Mouse (Mus musculus) heart, embryonic 11.5 days (tissue): Measurements from ENCODE around the gene Vps13c. TPM values are rescaled to one million over a fixed set of nuclear protein-coding genes. Genes with fewer than 3 reads are reported as not detected.

Source experiments
- ATAC-seq: fragments of 200-750 bp; cut with Nextera tagmentation; replicated peaks from 2 replicates; pipeline ENCODE4 v1.8.0; 2017; ENCODE audit warnings: moderate library complexity; ENCODE audit not compliant: insufficient number of reproducible peaks, low FRiP score, low TSS enrichment
- H3K27ac ChIP-seq: fragments of 300-500 bp; sonication (generic); 2 replicates; pipeline ENCODE4 v1.5.1; 2014; ENCODE audit warnings: mild to moderate bottlenecking, low read depth, low read length
- H3K27me3 ChIP-seq: fragments of 300-500 bp; sonication (generic); 2 replicates; pipeline ENCODE4 v1.6.1; 2014; ENCODE audit warnings: mild to moderate bottlenecking, low read length, mixed read lengths; ENCODE audit not compliant: control insufficient read depth, insufficient read depth
- H3K36me3 ChIP-seq: fragments of 300-500 bp; sonication (generic); 2 replicates; pipeline ENCODE4 v1.6.1; 2014; ENCODE audit warnings: mild to moderate bottlenecking, low read length, moderate library complexity, mixed read lengths; ENCODE audit not compliant: control insufficient read depth, insufficient read depth
- H3K4me1 ChIP-seq: fragments of 300-500 bp; sonication (generic); 2 replicates; pipeline ENCODE4 v1.6.1; 2014; ENCODE audit warnings: low read length; ENCODE audit not compliant: control insufficient read depth, insufficient read depth
- H3K4me2 ChIP-seq: fragments of 300-500 bp; sonication (generic); 2 replicates; pipeline ENCODE4 v1.6.1; 2014; ENCODE audit warnings: mild to moderate bottlenecking, moderate library complexity
- H3K4me3 ChIP-seq: fragments of 300-500 bp; sonication (generic); 2 replicates; pipeline ENCODE4 v1.5.1; 2014; ENCODE audit warnings: low read depth, low read length
- H3K9ac ChIP-seq: fragments of 300-500 bp; sonication (generic); 2 replicates; pipeline ENCODE4 v1.6.1; 2014; ENCODE audit warnings: mild to moderate bottlenecking, low read depth, low read length, moderate library complexity
- H3K9me3 ChIP-seq: fragments of 300-500 bp; sonication (generic); replicated peaks from 2 replicates; pipeline ENCODE4 v1.6.1; 2016; ENCODE audit warnings: low read length; ENCODE audit not compliant: control insufficient read depth
- WGBS: fragments of 180-500 bp; shearing (Covaris S2); extraction: QIAGEN DNeasy Blood & Tissue Kit; methylation state at CpG from one replicate; pipeline ENCODE4 v1.1.7; 2014; ENCODE audit not compliant: insufficient replicate concordance; 5-methylcytosine and 5-hydroxymethylcytosine counted together
- polyA plus RNA-seq: library from polyadenylated mRNA; unstranded; fragments of >200 nt; fragmentation: Nextera tagmentation; extraction: Ambion mirVana; gene quantifications from 2 replicates; pipeline ENCODE4 v1.2.1, GENCODE M21; 2014

The Vps13c gene
- polyA plus RNA-seq: 5.4 and 9.8 TPM in 2 replicates

DNA sequence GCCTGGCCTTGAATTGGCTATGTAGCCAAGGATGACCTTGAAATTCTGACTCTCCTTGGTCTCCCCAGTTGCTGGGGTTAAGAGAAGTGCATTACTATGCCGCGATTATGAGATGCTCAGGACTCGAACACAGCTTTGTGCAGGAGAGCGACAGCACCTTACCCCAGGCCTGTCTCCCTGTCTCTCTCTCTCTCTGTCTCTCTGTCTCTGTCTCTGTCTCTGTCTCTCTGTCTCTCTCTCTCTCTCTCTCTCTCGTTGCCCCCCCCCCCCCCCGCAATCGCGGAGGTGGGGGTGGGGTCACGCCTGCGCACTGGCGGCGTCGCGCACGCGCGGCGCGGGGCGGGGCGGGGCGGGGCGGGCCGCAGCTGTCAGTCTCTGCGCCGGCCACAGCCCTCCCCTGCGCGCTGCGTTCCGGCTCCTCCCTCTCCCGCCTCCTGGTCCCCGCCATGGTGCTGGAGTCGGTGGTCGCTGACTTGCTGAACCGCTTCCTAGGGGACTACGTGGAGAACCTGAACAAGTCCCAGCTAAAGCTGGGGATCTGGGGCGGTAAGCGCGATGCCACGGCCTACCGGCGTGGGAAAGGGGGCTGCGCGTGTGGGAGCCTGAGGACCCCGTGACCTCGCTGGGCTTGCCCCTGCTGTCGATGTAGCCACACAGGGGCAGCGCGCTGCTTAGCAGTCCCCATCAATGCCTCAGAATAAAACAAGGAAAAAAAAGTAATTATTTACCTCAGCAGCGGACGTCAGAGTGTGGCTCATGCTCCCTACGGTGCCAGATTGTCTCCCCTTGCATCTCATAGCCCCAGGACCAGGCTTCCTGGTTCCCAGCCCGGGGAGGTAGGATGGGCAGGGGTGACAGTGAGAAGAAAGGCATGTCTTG lies at the start of gene Vps13c:
Gene Vps13c (plus strand): TSS at position 416 of the 879 bp plus-strand sequence.
- ATAC-seq: peak; percentile 97
- no peaks in the 10 kb centered on the region for H3K36me3 ChIP-seq
- WGBS: under 1% methylated on average over 48 of the region's 53 CpGs
- no peaks in the 10 kb centered on the region for H3K27me3 ChIP-seq
- peak within 1 kb of the TSS; percentile 46; the same call in 1 of the 2 replicates for H3K27ac ChIP-seq
- no peaks in the 10 kb centered on the region for H3K4me1 ChIP-seq
- H3K9ac ChIP-seq: peak within 1 kb of the TSS; percentile 80
- H3K4me2 ChIP-seq: peak within 1 kb of the TSS; percentile 70
- peak within 1 kb of the TSS; percentile 59 for H3K4me3 ChIP-seq
- H3K9me3 ChIP-seq: no peaks in the 10 kb centered on the region

DNA sequence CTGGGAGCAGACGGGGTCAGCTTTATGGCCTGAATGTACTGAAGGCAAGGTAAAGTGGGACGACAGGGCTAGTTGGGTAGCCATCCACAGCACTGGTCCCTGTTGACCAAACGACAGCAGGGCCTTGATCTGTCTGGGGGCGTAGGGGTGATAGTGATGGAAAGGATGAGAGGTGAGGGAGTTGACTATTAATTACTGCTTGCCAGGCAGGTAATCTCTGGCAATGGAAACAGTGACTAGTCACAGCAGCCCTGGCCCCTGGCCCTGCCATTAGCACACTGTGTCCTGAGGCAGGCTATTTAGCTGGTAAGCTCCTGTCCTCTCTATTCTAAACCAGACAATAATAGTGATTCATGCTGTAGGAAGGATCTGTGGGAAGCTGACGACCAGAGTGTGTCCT lies 47.8 kb upstream of the Vps13c start:
- no peaks in the 10 kb centered on the region for H3K27me3 ChIP-seq
- peaks cover 8% of the 10 kb centered on the region; the same call in 1 of the 2 replicates for H3K4me1 ChIP-seq
- H3K36me3 ChIP-seq: no peaks in the 10 kb centered on the region
- H3K9me3 ChIP-seq: no peaks in the 10 kb centered on the region
- 65% methylated on average over 5 of the region's 5 CpGs for WGBS
- H3K27ac ChIP-seq: no peak overlapping the region
- no peak for ATAC-seq
- no peak overlapping the region for H3K4me2 ChIP-seq
- no peak overlapping the region for H3K9ac ChIP-seq
- no peak overlapping the region for H3K4me3 ChIP-seq

DNA sequence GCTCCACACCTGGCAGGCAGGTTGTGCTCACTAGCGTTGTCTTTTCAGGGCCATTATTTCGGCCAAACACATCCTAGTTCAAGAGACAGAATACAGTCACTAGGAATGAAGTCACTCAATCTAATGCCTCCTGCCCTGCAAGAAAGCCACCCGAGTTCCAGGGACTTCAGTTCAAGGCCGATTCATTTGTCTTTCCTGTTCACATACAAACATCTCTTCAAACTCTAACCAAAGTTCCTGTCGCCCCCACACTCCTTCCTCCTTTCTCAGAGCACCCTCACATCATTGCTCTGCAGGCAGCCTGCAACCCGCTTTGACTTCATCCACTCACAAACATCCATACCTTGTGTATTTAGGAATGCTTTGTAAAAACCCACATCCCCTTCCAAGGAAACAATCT lies 46.7 kb upstream of the Vps13c start:
- no peak overlapping the region for H3K9ac ChIP-seq
- H3K27ac ChIP-seq: no peak overlapping the region
- H3K27me3 ChIP-seq: no peaks in the 10 kb centered on the region
- H3K4me3 ChIP-seq: no peak overlapping the region
- ATAC-seq: no peak
- 73% methylated on average over 6 of the region's 6 CpGs for WGBS
- H3K4me1 ChIP-seq: peaks cover 8% of the 10 kb centered on the region; the same call in 1 of the 2 replicates
- H3K36me3 ChIP-seq: no peaks in the 10 kb centered on the region
- no peak overlapping the region for H3K4me2 ChIP-seq
- no peaks in the 10 kb centered on the region for H3K9me3 ChIP-seq

DNA sequence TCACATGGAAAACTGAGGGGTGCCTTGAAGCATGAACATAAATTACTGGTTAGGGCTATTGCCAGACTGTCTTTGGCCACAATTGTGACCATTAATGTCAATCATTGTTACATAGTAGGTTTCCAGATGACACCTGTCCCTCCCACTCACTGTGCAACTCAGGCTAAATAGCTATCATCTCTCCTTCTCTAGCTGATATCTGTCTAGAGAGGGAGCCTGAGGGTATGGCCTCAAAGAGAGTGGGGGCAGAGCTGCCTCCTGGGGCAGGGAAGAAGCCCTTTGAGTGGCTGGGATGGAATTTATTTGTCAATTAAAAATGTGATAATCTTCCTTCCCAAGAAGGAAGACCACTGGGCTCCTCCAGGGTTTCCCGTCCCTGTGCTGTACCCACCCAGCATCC lies 46.0 kb upstream of the Vps13c start:
- no peak for ATAC-seq

DNA sequence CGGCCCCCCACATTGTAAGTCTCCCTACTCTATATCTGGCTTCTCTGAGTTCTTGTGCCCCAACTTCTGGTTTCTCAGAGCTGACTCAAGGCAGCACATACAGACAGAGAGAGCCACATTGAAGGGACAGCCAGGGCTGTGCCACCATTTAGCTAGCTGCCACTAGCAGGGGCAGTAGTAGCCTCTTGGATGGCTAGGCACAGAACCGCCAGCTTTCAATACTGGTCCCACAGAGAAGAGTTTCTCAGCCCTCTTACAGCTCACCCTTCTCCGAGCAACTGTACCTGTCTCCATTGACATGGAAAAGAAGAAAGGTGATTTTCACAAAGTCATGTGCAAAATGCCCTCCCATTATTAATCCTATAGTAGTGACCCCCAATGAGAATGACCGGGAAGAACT lies 45.5 kb upstream of the Vps13c start:
- no peak overlapping the region for H3K27ac ChIP-seq
- ATAC-seq: no peak
- no peak overlapping the region for H3K9ac ChIP-seq
- H3K4me2 ChIP-seq: no peak overlapping the region
- H3K36me3 ChIP-seq: no peaks in the 10 kb centered on the region
- no peak overlapping the region for H3K4me3 ChIP-seq
- 84% methylated on average over 4 of the region's 4 CpGs for WGBS
- no peaks in the 10 kb centered on the region for H3K9me3 ChIP-seq
- H3K27me3 ChIP-seq: no peaks in the 10 kb centered on the region
- H3K4me1 ChIP-seq: peaks cover 19% of the 10 kb centered on the region

More for the DNA sequence above, 46.0 kb upstream of the Vps13c start:
- no peaks in the 10 kb centered on the region for H3K36me3 ChIP-seq
- no peak overlapping the region for H3K27ac ChIP-seq
- H3K9ac ChIP-seq: no peak overlapping the region
- peaks cover 14% of the 10 kb centered on the region for H3K4me1 ChIP-seq
- no peak overlapping the region for H3K4me2 ChIP-seq
- H3K4me3 ChIP-seq: no peak overlapping the region
- no peaks in the 10 kb centered on the region for H3K9me3 ChIP-seq
- 71% methylated on average over 1 of the region's 1 CpGs for WGBS
- no peaks in the 10 kb centered on the region for H3K27me3 ChIP-seq

DNA sequence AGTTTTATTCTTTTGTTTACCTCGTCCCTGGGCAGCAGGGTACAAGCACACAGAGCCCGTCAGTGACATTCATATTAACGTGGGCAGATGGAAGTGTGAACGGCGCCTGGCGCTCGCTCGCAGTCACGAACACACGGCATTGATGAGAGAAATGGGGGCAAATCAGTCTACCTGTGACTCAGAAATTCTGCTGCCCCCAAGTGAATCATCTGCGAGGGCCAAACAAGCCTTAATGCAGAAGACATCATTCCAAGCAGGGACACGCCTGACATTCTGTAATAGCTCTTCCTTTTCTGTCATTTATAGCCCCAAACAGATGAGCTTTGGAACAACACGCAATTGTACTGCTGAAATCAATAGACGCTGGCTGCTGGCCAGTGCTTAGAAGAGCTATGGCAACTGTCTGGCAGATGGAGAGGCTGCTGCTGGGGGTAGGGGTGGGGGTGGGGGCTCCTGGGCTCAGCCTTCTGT lies 45.0 kb upstream of the Vps13c start:
- Histone ChIP-seq H3K9me3 (no peaks in the 10 kb centered on the region), H3K27ac (no peak overlapping the region), H3K36me3 (no peaks in the 10 kb centered on the region), H3K4me3 (no peak overlapping the region), H3K9ac (no peak overlapping the region), H3K4me2 (no peak overlapping the region), H3K4me1 (peaks cover 21% of the 10 kb centered on the region), H3K27me3 (no peaks in the 10 kb centered on the region)
- no peak for ATAC-seq
- WGBS: 76% methylated on average over 14 of the region's 14 CpGs

DNA sequence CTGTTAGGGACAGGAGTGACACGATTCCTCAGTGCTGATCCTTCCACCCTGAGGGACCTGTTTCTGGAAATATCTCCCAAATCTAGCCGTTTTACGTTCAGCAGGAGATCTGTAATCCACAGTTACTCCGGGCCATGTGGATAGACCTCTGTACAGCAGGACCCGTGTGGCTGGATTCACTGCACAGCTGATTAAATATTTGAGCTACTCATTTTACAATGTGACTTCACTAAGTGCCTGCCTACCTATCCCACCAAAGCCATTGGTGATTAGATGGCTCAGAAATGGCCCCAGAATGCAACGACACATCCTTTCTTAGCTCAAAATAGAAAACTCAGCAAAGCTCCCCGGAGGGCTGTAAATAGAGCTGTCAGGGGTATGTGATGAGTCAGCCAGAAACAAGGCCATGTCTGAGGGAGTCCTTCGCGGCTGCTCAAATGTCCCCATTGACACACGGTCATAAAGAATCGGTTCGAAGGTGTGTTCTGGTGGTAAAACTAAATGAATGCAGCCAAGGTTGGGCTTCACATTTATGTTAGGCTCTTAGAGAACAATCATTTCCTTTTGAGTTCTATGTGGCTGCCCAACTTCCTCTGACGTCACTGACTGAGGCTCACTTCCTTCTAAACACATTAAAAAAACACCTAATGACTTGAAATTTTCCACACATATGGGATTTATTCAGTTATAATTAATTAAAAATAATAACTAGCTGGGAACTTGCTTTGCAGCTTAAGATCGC lies 40.9 kb upstream of the Vps13c start:
- WGBS: 46% methylated on average over 14 of the region's 14 CpGs
- no peaks in the 10 kb centered on the region for H3K36me3 ChIP-seq
- H3K4me1 ChIP-seq: peaks cover 26% of the 10 kb centered on the region
- H3K4me2 ChIP-seq: no peak overlapping the region
- peak overlapping the region; percentile 65 for H3K27ac ChIP-seq
- H3K9ac ChIP-seq: no peak overlapping the region
- H3K27me3 ChIP-seq: no peaks in the 10 kb centered on the region
- ATAC-seq: no peak
- H3K9me3 ChIP-seq: no peaks in the 10 kb centered on the region
- no peak overlapping the region for H3K4me3 ChIP-seq

DNA sequence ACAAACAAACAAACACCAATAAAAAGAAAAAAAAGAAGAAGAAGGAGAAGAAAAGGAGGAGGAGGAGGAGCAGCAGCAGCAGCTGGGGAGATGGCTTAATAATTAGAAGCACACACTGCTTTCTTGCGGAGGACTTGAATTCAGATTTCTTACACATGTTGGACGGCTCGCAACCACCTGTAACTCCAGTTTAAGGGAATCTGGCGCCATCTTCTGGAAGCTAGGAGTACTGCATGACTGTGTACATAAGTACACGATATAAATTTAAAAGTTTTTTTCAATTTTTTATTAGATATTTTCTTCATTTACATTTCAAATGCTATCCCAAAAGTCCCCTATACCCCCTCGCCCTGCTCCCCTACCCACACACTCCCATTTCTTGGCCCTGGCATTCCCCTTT lies 38.0 kb upstream of the Vps13c start:
- H3K36me3 ChIP-seq: no peaks in the 10 kb centered on the region
- 40% methylated on average over 6 of the region's 6 CpGs for WGBS
- no peak overlapping the region for H3K4me3 ChIP-seq
- H3K27ac ChIP-seq: no peak overlapping the region
- H3K9ac ChIP-seq: no peak overlapping the region
- H3K4me2 ChIP-seq: no peak overlapping the region
- H3K27me3 ChIP-seq: no peaks in the 10 kb centered on the region
- H3K9me3 ChIP-seq: no peaks in the 10 kb centered on the region
- peaks cover 30% of the 10 kb centered on the region for H3K4me1 ChIP-seq
- no peak for ATAC-seq
